8 mouse cellular contexts compared by ENCODE assay signal in genomic region chr2:151980355-151980693, GRCm38 (mm10). TPM values are rescaled to one million over a fixed set of nuclear protein-coding genes. Genes with fewer than 3 reads are reported as not detected.
DNase-seq lines count a peak whose midpoint lies in the region; ATAC-seq and TF ChIP-seq lines count a peak whose summit lies in the region.

No protein-coding gene starts in this region.

- H3K79me3 ChIP-seq in C2C12 (ENCODE audit: low read depth) = peaks cover 40% of the 10 kb centered on the region

- ATAC-seq in forebrain, embryonic 13.5 days = peak; percentile 11; the same call in 1 of the 2 replicates
- ATAC-seq in liver, embryonic 14.5 days (ENCODE audit: insufficient read depth) = peak; percentile 5; the same call in 1 of the 2 replicates

- H3K27me3 ChIP-seq in C2C12 (ENCODE audit: control insufficient read depth, insufficient read depth, insufficient read length) = no peaks in the 10 kb centered on the region
- H3K27me3 ChIP-seq in forebrain, embryonic 13.5 days = no peaks in the 10 kb centered on the region
- H3K27me3 ChIP-seq in liver, embryonic 14.5 days (ENCODE audit: control insufficient read depth, insufficient read depth, low read length) = no peaks in the 10 kb centered on the region

- peak overlapping the region; percentile 82 for H3K4me2 ChIP-seq in forebrain, embryonic 13.5 days
- H3K4me2 ChIP-seq in liver, embryonic 14.5 days (ENCODE audit: low read depth) = peak overlapping the region; percentile 72

- TF ChIP-seq EP300 in liver, embryonic 14.5 days (IDR thresholded peaks at IDR 0.05; ENCODE audit: low read depth) = no peak

- peak overlapping the region; percentile 76 for H3K4me3 ChIP-seq in gastrocnemius, adult 2 months
- peak overlapping the region; percentile 84 for H3K4me3 ChIP-seq in C2C12 (ENCODE audit: insufficient read depth, poor library complexity, severe bottlenecking)
- H3K4me3 ChIP-seq in forebrain, embryonic 13.5 days = peak overlapping the region; percentile 61
- H3K4me3 ChIP-seq in liver, embryonic 14.5 days (ENCODE audit: insufficient read depth in 1 of 2, low read depth in 2 of 2, low read length in 2 of 2) = peak overlapping the region; percentile 73 to 85

- intact Hi-C loops in gastrocnemius, adult 2 months (cut with DNase I) = loop anchor here (2.0 kb wide), 1 partner anchor 14 kb away; no protein-coding TSS in a partner anchor
- intact Hi-C loops in gastrocnemius, postnatal 36 days (cut with DNase I) = no loop called here

- H3K4me1 ChIP-seq in forebrain, embryonic 13.5 days = peaks cover 45% of the 10 kb centered on the region
- peaks cover 4 to 27% of the 10 kb centered on the region in 2 experiments; a peak in 2 of 4 replicates for H3K4me1 ChIP-seq in liver, embryonic 14.5 days (replicated peaks; ENCODE audit: control insufficient read depth in 2 of 2, insufficient read depth in 2 of 2, low read length in 1 of 2)

- peaks cover 18% of the 10 kb centered on the region for H3K36me3 ChIP-seq in C2C12 (ENCODE audit: control insufficient read depth, insufficient read depth)
- peaks cover 13% of the 10 kb centered on the region; the same call in 1 of the 2 replicates for H3K36me3 ChIP-seq in forebrain, embryonic 13.5 days (ENCODE audit: poor library complexity, severe bottlenecking)
- H3K36me3 ChIP-seq in liver, embryonic 14.5 days (replicated peaks; ENCODE audit: control insufficient read depth, insufficient read depth, low read depth) = no peaks in the 10 kb centered on the region

- WGBS in forebrain, embryonic 13.5 days = 33% methylated on average over 3 of the region's 3 CpGs
- whole genome bisulfite sequencing in liver, embryonic 14.5 days (ENCODE audit: insufficient replicate concordance) = 39% methylated on average over 3 of the region's 3 CpGs

- H3K27ac ChIP-seq in gastrocnemius, adult 2 months = peak overlapping the region; percentile 83
- H3K27ac ChIP-seq in forebrain, embryonic 13.5 days = peak overlapping the region; percentile 55
- no peak overlapping the region for H3K27ac ChIP-seq in liver, embryonic 14.5 days

- peaks cover 47% of the 10 kb centered on the region for H3K79me2 ChIP-seq in C2C12 (ENCODE audit: control insufficient read depth, insufficient read depth)

- no peak for DNase-seq in gastrocnemius, adult 2 months
- no peak for DNase-seq in gastrocnemius, postnatal 36 days
- no peak for DNase-seq in liver, embryonic 14.5 days (ENCODE audit: low read depth in 3 of 3, low spot score in 3 of 3)
- no peak for DNase-seq in adipocyte (ENCODE audit: low spot score)
- DNase-seq in ovary, postnatal 10 days (ENCODE audit: low spot score) = no peak
- no peak for DNase-seq in spleen, postnatal 14 days (ENCODE audit: low spot score in 2 of 2)

- TF ChIP-seq CTCF in gastrocnemius, adult 2 months (IDR thresholded peaks at IDR 0.05) = no peak
- no peak for TF ChIP-seq CTCF in C2C12 (IDR thresholded peaks at IDR 0.05; ENCODE audit: control insufficient read depth, insufficient read depth, insufficient read length)
- TF ChIP-seq CTCF in liver, embryonic 14.5 days (IDR thresholded peaks at IDR 0.05; ENCODE audit: low read depth) = no peak

- H3ac ChIP-seq in C2C12 (ENCODE audit: control insufficient read depth, insufficient read length, low read depth) = no peak overlapping the region

- peak overlapping the region; percentile 81 for H3K9ac ChIP-seq in forebrain, embryonic 13.5 days
- H3K9ac ChIP-seq in liver, embryonic 14.5 days (replicated peaks) = no peak overlapping the region

- H3K9me3 ChIP-seq in forebrain, embryonic 13.5 days (replicated peaks) = no peaks in the 10 kb centered on the region
- H3K9me3 ChIP-seq in liver, embryonic 14.5 days (ENCODE audit: control insufficient read depth, low read length) = no peaks in the 10 kb centered on the region

TF ChIP-seq in C2C12, 6 proteins besides CTCF, POLR2A, EP300 and RAD21:
- TF ChIP-seq CEBPB (IDR thresholded peaks at IDR 0.05; ENCODE audit: low read depth) (no peak), FOSL1 (IDR thresholded peaks at IDR 0.05; ENCODE audit: insufficient read depth, low read length, poor library complexity, severe bottlenecking) (no peak)

RNA-seq across cellular contexts. Expression of gene Fam110a, which starts 0.3 kb away (rescaled TPM):
- total RNA-seq in gastrocnemius, adult 2 months (2021) = 1 to 10 TPM; 1.8 to 2.6 TPM
- 1 to 10 TPM; 2.5 to 2.6 TPM for total RNA-seq in gastrocnemius, postnatal 36 days (2021)
- 24.3 TPM for polyA plus RNA-seq in C2C12 (2012; fragmentation: generic; extraction: Trizol)
- 88.9 and 99.0 TPM in 2 replicates for polyA plus RNA-seq in forebrain, embryonic 13.5 days (2015; fragmentation: Nextera tagmentation; extraction: Ambion mirVana)
- 5.1 and 5.6 TPM in 2 replicates for polyA plus RNA-seq in liver, embryonic 14.5 days (2012; rRNA removed)
- polyA plus RNA-seq in liver, embryonic 14.5 days (2014; fragmentation: Nextera tagmentation; extraction: Ambion mirVana) = 6.8 and 8.1 TPM in 2 replicates

RNA-seq across cellular contexts. Expression of gene Slc52a3, which starts 16.0 kb away (rescaled TPM):
- total RNA-seq in gastrocnemius, adult 2 months (2021) = 1 to 10 TPM in 1 of 2 experiments, under 1 TPM in 1; 0.69 to 1.6 TPM
- total RNA-seq in gastrocnemius, postnatal 36 days (2021) = under 1 TPM; 0.36 to 0.91 TPM
- 0.08 TPM for polyA plus RNA-seq in C2C12 (2012; fragmentation: generic; extraction: Trizol)
- 0.71 and 0.87 TPM in 2 replicates for polyA plus RNA-seq in forebrain, embryonic 13.5 days (2015; fragmentation: Nextera tagmentation; extraction: Ambion mirVana)
- polyA plus RNA-seq in liver, embryonic 14.5 days (2012; rRNA removed) = 0.73 and 0.97 TPM in 2 replicates
- polyA plus RNA-seq in liver, embryonic 14.5 days (2014; fragmentation: Nextera tagmentation; extraction: Ambion mirVana) = 0.74 and 1.1 TPM in 2 replicates
